Mouse (Mus musculus): Measurements from ENCODE around the gene Cdh13. TPM values are rescaled to one million over a fixed set of nuclear protein-coding genes. Genes with fewer than 3 reads are reported as not detected.

Cdh13 gene
- polyA plus RNA-seq, 1 experiment from 2014 or later = 63.9 TPM

- Histone ChIP-seq H3K27me3 (no peaks in the 10 kb centered on the region), H3K4me3 (no peak overlapping the region), H3K4me1 (replicated peaks) (no peaks in the 10 kb centered on the region), H3K9ac (no peak overlapping the region), H3K4me2 (no peak overlapping the region), H3K9me3 (replicated peaks) (no peaks in the 10 kb centered on the region), H3K36me3 (no peaks in the 10 kb centered on the region), H3K27ac (no peak overlapping the region)
- ATAC-seq (replicated peaks; ENCODE audit: insufficient number of reproducible peaks, insufficient read depth, low FRiP score, low read depth) = no peak
- WGBS = 72% methylated on average over 6 of the region's 6 CpGs
Measured at GRCm38 (mm10) chr8:119072291-119072690, 788.8 kb downstream of the Cdh13 start.

DNA sequence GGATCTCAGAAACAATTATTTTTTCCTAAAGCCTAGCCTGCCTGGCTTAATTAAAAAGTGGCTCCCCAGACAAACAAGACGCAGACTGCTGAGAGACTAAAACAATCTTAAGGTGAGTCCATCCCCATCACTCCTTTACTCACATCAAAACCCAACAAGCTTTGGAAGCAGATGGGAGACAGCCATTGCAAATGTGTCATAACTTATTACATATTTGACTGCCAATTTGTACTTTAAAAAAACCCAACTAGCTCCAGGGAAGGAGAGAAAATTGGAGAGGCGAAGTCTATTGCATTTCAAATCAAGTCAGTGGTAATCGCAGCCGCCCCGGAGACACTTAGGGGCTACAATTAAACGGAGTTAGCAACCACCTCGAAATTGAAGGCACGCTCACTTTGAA lies 801.5 kb downstream of the Cdh13 start:
- Histone ChIP-seq H3K4me3 (no peak overlapping the region), H3K36me3 (no peaks in the 10 kb centered on the region), H3K4me1 (replicated peaks) (no peaks in the 10 kb centered on the region), H3K4me2 (no peak overlapping the region), H3K9ac (no peak overlapping the region), H3K27ac (no peak overlapping the region), H3K9me3 (replicated peaks) (no peaks in the 10 kb centered on the region), H3K27me3 (no peaks in the 10 kb centered on the region)
- WGBS = 84% methylated on average over 8 of the region's 8 CpGs
- no peak for ATAC-seq (replicated peaks; ENCODE audit: insufficient number of reproducible peaks, insufficient read depth, low FRiP score, low read depth)

GRCm38 (mm10) chr8:119098261-119098660 lies 814.7 kb downstream of the Cdh13 start:
- Histone ChIP-seq H3K9ac (no peak overlapping the region), H3K27ac (no peak overlapping the region), H3K4me2 (no peak overlapping the region), H3K4me1 (replicated peaks) (no peaks in the 10 kb centered on the region), H3K36me3 (no peaks in the 10 kb centered on the region), H3K9me3 (replicated peaks) (no peaks in the 10 kb centered on the region), H3K27me3 (no peaks in the 10 kb centered on the region), H3K4me3 (no peak overlapping the region)
- no peak for ATAC-seq (replicated peaks; ENCODE audit: insufficient number of reproducible peaks, insufficient read depth, low FRiP score, low read depth)
- 27% methylated on average over 6 of the region's 6 CpGs for WGBS

- no peak overlapping the region for H3K4me2 ChIP-seq
- no peak overlapping the region for H3K4me3 ChIP-seq
- H3K9me3 ChIP-seq (replicated peaks) = no peaks in the 10 kb centered on the region
- H3K4me1 ChIP-seq (replicated peaks) = no peaks in the 10 kb centered on the region
- no peak overlapping the region for H3K27ac ChIP-seq
- 72% methylated on average over 6 of the region's 6 CpGs for WGBS
- H3K36me3 ChIP-seq = no peaks in the 10 kb centered on the region
- no peak overlapping the region for H3K9ac ChIP-seq
- ATAC-seq (replicated peaks; ENCODE audit: insufficient number of reproducible peaks, insufficient read depth, low FRiP score, low read depth) = no peak
- no peaks in the 10 kb centered on the region for H3K27me3 ChIP-seq
Measured at GRCm38 (mm10) chr8:119102871-119103270, 819.3 kb downstream of the Cdh13 start.

DNA sequence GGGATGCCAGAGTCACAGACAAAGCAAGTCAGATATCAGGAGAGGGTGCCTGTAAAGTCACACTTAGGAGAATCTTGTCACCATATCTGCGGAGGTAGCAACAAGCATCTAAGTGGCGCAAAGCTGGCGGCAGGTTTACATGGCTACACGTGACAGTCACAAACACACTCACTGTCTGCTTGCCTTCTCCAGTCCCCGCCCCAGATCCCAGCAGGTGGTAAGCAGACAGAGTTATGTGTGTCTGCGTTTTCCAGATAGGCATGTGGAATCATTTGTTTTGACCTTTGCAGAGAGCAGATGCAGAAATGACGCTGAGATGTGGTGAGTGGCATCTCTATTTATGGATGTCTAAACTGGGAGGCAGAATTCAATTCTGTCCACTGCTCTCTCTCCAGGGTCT lies 826.1 kb downstream of the Cdh13 start:
- Histone ChIP-seq H3K9ac (no peak overlapping the region), H3K27me3 (no peaks in the 10 kb centered on the region), H3K4me1 (replicated peaks) (no peaks in the 10 kb centered on the region; the same call in 1 of the 2 replicates), H3K36me3 (no peaks in the 10 kb centered on the region), H3K4me2 (no peak overlapping the region), H3K27ac (no peak overlapping the region), H3K9me3 (replicated peaks) (no peaks in the 10 kb centered on the region), H3K4me3 (no peak overlapping the region)
- 43% methylated on average over 7 of the region's 7 CpGs for WGBS
- no peak for ATAC-seq (replicated peaks; ENCODE audit: insufficient number of reproducible peaks, insufficient read depth, low FRiP score, low read depth)

GRCm38 (mm10) chr8:119112861-119113260 lies 829.3 kb downstream of the Cdh13 start:
- Histone ChIP-seq H3K9ac (no peak overlapping the region), H3K4me2 (no peak overlapping the region), H3K4me1 (replicated peaks) (no peaks in the 10 kb centered on the region; the same call in 1 of the 2 replicates), H3K27ac (no peak overlapping the region), H3K9me3 (replicated peaks) (no peaks in the 10 kb centered on the region), H3K36me3 (no peaks in the 10 kb centered on the region), H3K4me3 (no peak overlapping the region), H3K27me3 (no peaks in the 10 kb centered on the region)
- 90% methylated on average over 3 of the region's 3 CpGs for WGBS
- ATAC-seq (replicated peaks; ENCODE audit: insufficient number of reproducible peaks, insufficient read depth, low FRiP score, low read depth) = no peak

DNA sequence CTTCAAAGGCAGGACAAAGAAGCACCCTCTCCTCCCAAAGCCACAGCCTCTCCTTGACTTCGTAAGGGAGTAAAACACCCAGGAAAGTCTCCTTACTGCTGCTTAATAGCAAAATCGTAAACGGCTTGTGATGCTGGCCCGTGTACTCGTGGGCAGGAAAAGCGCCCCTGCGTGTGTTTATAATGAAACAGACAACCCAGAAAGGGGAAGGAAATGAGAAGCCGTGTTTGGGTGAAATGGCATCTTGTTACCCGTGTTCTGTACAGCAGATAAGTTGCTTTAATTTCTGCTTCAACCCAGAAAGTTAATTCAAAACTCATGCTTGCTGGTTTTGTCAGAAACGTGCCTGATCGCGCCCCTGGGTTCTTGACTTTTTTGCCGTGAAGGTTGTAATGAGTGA lies 837.7 kb downstream of the Cdh13 start:
- H3K9ac ChIP-seq = no peak overlapping the region
- no peak for ATAC-seq (replicated peaks; ENCODE audit: insufficient number of reproducible peaks, insufficient read depth, low FRiP score, low read depth)
- H3K9me3 ChIP-seq (replicated peaks) = no peaks in the 10 kb centered on the region
- H3K36me3 ChIP-seq = no peaks in the 10 kb centered on the region
- H3K4me2 ChIP-seq = no peak overlapping the region
- no peak overlapping the region for H3K27ac ChIP-seq
- no peaks in the 10 kb centered on the region for H3K4me1 ChIP-seq (replicated peaks)
- no peak overlapping the region for H3K4me3 ChIP-seq
- WGBS = 67% methylated on average over 13 of the region's 13 CpGs
- no peaks in the 10 kb centered on the region for H3K27me3 ChIP-seq

- H3K9ac ChIP-seq = no peak overlapping the region
- no peaks in the 10 kb centered on the region for H3K4me1 ChIP-seq (replicated peaks)
- no peaks in the 10 kb centered on the region for H3K36me3 ChIP-seq
- no peak for ATAC-seq (replicated peaks; ENCODE audit: insufficient number of reproducible peaks, insufficient read depth, low FRiP score, low read depth)
- no peak overlapping the region for H3K4me2 ChIP-seq
- WGBS = 78% methylated on average over 8 of the region's 8 CpGs
- H3K9me3 ChIP-seq (replicated peaks) = no peaks in the 10 kb centered on the region
- no peak overlapping the region for H3K4me3 ChIP-seq
- no peaks in the 10 kb centered on the region for H3K27me3 ChIP-seq
- no peak overlapping the region for H3K27ac ChIP-seq
Measured at GRCm38 (mm10) chr8:119127841-119128240, 844.3 kb downstream of the Cdh13 start.

DNA sequence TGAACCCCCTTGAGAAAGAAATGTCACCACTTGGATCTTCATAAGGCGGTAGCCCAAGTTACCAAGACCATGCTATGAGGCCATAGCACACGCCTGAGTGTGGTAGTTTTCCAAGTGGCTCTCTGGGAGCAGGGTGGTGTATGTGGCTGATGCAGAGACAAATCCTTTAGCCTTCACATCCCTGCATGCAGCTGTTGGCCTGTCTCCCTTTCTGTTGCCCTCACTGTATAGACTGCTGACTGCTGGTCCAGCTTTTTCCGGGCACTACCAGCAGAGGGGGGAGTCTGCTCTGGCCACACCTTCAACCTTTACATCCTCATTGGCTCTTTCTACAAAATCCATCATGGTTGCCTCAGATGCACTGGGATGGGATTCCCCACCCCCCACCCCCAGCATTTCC lies 844.7 kb downstream of the Cdh13 start:
- Histone ChIP-seq H3K9me3 (replicated peaks) (no peaks in the 10 kb centered on the region), H3K4me2 (no peak overlapping the region), H3K4me1 (replicated peaks) (no peaks in the 10 kb centered on the region), H3K27ac (no peak overlapping the region), H3K36me3 (no peaks in the 10 kb centered on the region), H3K9ac (no peak overlapping the region), H3K27me3 (no peaks in the 10 kb centered on the region), H3K4me3 (no peak overlapping the region)
- ATAC-seq (replicated peaks; ENCODE audit: insufficient number of reproducible peaks, insufficient read depth, low FRiP score, low read depth) = no peak
- 73% methylated on average over 3 of the region's 3 CpGs for WGBS

- no peak overlapping the region for H3K27ac ChIP-seq
- H3K36me3 ChIP-seq = no peaks in the 10 kb centered on the region
- WGBS = 51% methylated on average over 6 of the region's 6 CpGs
- H3K27me3 ChIP-seq = no peaks in the 10 kb centered on the region
- no peak overlapping the region for H3K4me2 ChIP-seq
- no peak for ATAC-seq (replicated peaks; ENCODE audit: insufficient number of reproducible peaks, insufficient read depth, low FRiP score, low read depth)
- no peaks in the 10 kb centered on the region for H3K9me3 ChIP-seq (replicated peaks)
- H3K4me1 ChIP-seq (replicated peaks) = no peaks in the 10 kb centered on the region
- H3K4me3 ChIP-seq = no peak overlapping the region
- H3K9ac ChIP-seq = no peak overlapping the region
Measured at GRCm38 (mm10) chr8:119156454-119156921, 873.0 kb downstream of the Cdh13 start.

DNA sequence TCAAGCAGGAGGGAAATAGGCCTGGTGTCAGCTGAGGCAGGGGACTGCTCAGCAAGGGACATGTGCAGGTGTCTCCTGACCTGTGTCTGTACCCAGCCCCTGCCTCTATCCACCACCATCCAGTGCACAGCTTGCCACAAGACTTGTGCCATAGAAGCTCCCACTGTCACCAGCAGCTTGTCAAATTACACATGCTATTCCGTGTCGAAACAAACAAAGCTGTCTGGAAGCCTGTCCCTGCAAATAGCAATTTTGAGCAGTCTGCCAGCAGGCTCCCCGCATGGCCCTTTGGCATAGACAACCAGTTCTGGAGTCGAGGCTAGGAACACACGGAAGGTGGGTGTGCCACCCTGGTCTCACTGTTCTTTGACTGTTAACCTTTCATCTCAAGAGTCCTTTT lies 875.1 kb downstream of the Cdh13 start:
- WGBS = 78% methylated on average over 5 of the region's 5 CpGs
- Histone ChIP-seq H3K9me3 (replicated peaks) (no peaks in the 10 kb centered on the region), H3K4me3 (no peak overlapping the region), H3K4me2 (no peak overlapping the region), H3K27me3 (no peaks in the 10 kb centered on the region), H3K36me3 (no peaks in the 10 kb centered on the region), H3K9ac (no peak overlapping the region), H3K4me1 (replicated peaks) (no peaks in the 10 kb centered on the region), H3K27ac (no peak overlapping the region)
- no peak for ATAC-seq (replicated peaks; ENCODE audit: insufficient number of reproducible peaks, insufficient read depth, low FRiP score, low read depth)

DNA sequence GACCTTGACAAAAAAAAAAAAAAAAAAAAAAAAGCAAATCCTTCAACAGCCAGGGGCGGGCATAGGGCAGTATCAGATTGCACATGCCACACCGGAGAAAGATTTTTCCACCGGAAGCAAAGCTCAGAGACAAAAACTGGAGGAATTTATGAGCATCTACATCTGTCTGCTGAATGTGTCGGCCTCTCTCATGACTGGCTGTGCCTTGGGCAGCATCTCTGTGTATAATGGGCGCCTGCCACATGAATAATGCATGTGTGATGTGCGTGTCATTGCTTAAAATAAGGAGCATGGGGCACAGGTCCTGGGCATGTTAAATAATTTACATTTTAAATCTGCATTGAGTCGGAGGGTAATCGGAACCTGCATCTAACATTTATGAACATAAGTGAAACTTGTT lies 876.3 kb downstream of the Cdh13 start:
- Histone ChIP-seq H3K4me2 (no peak overlapping the region), H3K9ac (no peak overlapping the region), H3K27ac (no peak overlapping the region), H3K4me3 (no peak overlapping the region), H3K27me3 (no peaks in the 10 kb centered on the region), H3K36me3 (no peaks in the 10 kb centered on the region), H3K9me3 (replicated peaks) (no peaks in the 10 kb centered on the region), H3K4me1 (replicated peaks) (no peaks in the 10 kb centered on the region)
- no peak for ATAC-seq (replicated peaks; ENCODE audit: insufficient number of reproducible peaks, insufficient read depth, low FRiP score, low read depth)
- 66% methylated on average over 8 of the region's 8 CpGs for WGBS

Data from heart, embryonic 15.5 days (tissue).